Mouse (Mus musculus): ENCODE results near the gene Kank3. TPM values are rescaled to one million over a fixed set of nuclear protein-coding genes. Genes with fewer than 3 reads are reported as not detected.
"Not testable (repeated sequence)": the region's sequence is repeated elsewhere in the genome, so short reads cannot be mapped to it uniquely, and the experiment has no call there.

Kank3 gene
- total and polyA plus RNA-seq, 2 experiments from 2014 or later: 46.1 to 68.7 TPM

- WGBS: 82% methylated on average over 6 of the region's 6 CpGs
- Histone ChIP-seq H3K9me3 (replicated peaks; ENCODE audit: control insufficient read depth, low read length) (no peaks in the 10 kb centered on the region), H3K4me3 (ENCODE audit: low read depth, low read length) (no peak overlapping the region), H3K9ac (replicated peaks; ENCODE audit: low read depth, low read length) (no peak overlapping the region), H3K27me3 (ENCODE audit: control insufficient read depth, insufficient read depth, low read length) (0 out of 2 replicates have a peak, but pooled peaks cover 5% of the 10 kb centered on the region), H3K36me3 (replicated peaks; ENCODE audit: control insufficient read depth, insufficient read depth, low read length) (peaks cover 16% of the 10 kb centered on the region), H3K4me2 (ENCODE audit: low read depth, low read length) (no peak overlapping the region), H3K27ac (ENCODE audit: low read depth) (no peak overlapping the region), H3K4me1 (ENCODE audit: control insufficient read depth, insufficient read depth) (peaks cover 9% of the 10 kb centered on the region; the same call in 1 of the 2 replicates)
- TF ChIP-seq CTCF (IDR thresholded peaks at IDR 0.05; ENCODE audit: low read depth) (no peak), EP300 (IDR thresholded peaks at IDR 0.05; ENCODE audit: low read depth) (no peak)
- ATAC-seq (ENCODE audit: insufficient read depth, low read depth) (no peak), DNase-seq (ENCODE audit: low spot score) (no peak)
Observed at GRCm38 (mm10) chr17:33815399-33815798, 5.1 kb downstream of the Kank3 start.

DNA sequence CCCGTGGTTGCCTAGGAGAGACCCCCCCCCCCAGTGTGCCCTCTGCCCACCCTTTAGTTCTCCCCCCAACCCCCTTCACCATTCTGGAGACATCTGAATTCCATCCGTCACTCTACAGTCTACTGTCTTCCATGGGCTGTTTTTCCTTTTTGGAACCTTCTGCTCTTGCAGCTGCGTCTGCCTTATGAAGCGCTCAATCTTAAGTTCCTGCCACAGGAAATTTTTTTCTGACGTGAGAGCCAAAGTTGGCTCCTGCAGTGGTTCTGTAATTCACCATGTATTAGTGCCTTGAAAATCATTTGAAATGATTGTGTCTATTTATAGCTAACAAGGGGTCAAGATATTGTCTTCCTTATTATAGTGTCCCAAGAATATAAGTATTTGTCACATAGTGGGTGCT, 6.3 kb downstream of the Kank3 start:
- Histone ChIP-seq H3K4me2 (ENCODE audit: low read depth, low read length) (peak overlapping the region; percentile 79), H3K9me3 (replicated peaks; ENCODE audit: control insufficient read depth, low read length) (no peaks in the 10 kb centered on the region), H3K4me3 (ENCODE audit: low read depth, low read length) (peak overlapping the region; percentile 53; the same call in 1 of the 2 replicates), H3K36me3 (replicated peaks; ENCODE audit: control insufficient read depth, insufficient read depth, low read length) (peaks cover 28% of the 10 kb centered on the region), H3K9ac (replicated peaks; ENCODE audit: low read depth, low read length) (peak overlapping the region; percentile 58; the same call in 1 of the 2 replicates), H3K27ac (ENCODE audit: low read depth) (peak overlapping the region; percentile 79), H3K27me3 (ENCODE audit: control insufficient read depth, insufficient read depth, low read length) (0 out of 2 replicates have a peak, but pooled peaks cover 5% of the 10 kb centered on the region), H3K4me1 (ENCODE audit: control insufficient read depth, insufficient read depth) (peaks cover 9% of the 10 kb centered on the region; the same call in 1 of the 2 replicates)
- 64% methylated on average over 5 of the region's 5 CpGs for WGBS
- TF ChIP-seq EP300 (IDR thresholded peaks at IDR 0.05; ENCODE audit: low read depth) (no peak), CTCF (IDR thresholded peaks at IDR 0.05; ENCODE audit: low read depth) (no peak)
- ATAC-seq (ENCODE audit: insufficient read depth, low read depth) (no peak), DNase-seq (ENCODE audit: low spot score) (no peak)

GRCm38 (mm10) chr17:33817184-33817968, 7.1 kb downstream of the Kank3 start:
- DNase-seq (ENCODE audit: low spot score): peak; percentile 92

GRCm38 (mm10) chr17:33817969-33818643, 7.8 kb downstream of the Kank3 start:
- H3K9ac ChIP-seq (replicated peaks; ENCODE audit: low read depth, low read length): peak overlapping the region; percentile 58
- peak overlapping the region; percentile 53 for H3K4me3 ChIP-seq (ENCODE audit: low read depth, low read length)
- H3K27ac ChIP-seq (ENCODE audit: low read depth): peak overlapping the region; percentile 79
- no peaks in the 10 kb centered on the region for H3K9me3 ChIP-seq (replicated peaks; ENCODE audit: control insufficient read depth, low read length)
- TF ChIP-seq EP300 (IDR thresholded peaks at IDR 0.05; ENCODE audit: low read depth): no peak
- no peak for TF ChIP-seq CTCF (IDR thresholded peaks at IDR 0.05; ENCODE audit: low read depth)
- no peaks in the 10 kb centered on the region for H3K27me3 ChIP-seq (ENCODE audit: control insufficient read depth, insufficient read depth, low read length)
- ATAC-seq (ENCODE audit: insufficient read depth, low read depth) (peak; percentile 13), DNase-seq (ENCODE audit: low spot score) (no peak)
- 22% methylated on average over 33 of the region's 33 CpGs for WGBS
- H3K4me2 ChIP-seq (ENCODE audit: low read depth, low read length): peak overlapping the region; percentile 79
- peaks cover 40% of the 10 kb centered on the region for H3K36me3 ChIP-seq (replicated peaks; ENCODE audit: control insufficient read depth, insufficient read depth, low read length)
- peaks cover 10% of the 10 kb centered on the region; the same call in 1 of the 2 replicates for H3K4me1 ChIP-seq (ENCODE audit: control insufficient read depth, insufficient read depth)

More at GRCm38 (mm10) chr17:33817184-33817968, 7.1 kb downstream of the Kank3 start:
- H3K27me3 ChIP-seq (ENCODE audit: control insufficient read depth, insufficient read depth, low read length): 0 out of 2 replicates have a peak, but pooled peaks cover 4% of the 10 kb centered on the region
- 2% methylated on average over 87 of the region's 89 CpGs for WGBS
- H3K4me2 ChIP-seq (ENCODE audit: low read depth, low read length): peak overlapping the region; percentile 79
- peak overlapping the region; percentile 58 for H3K9ac ChIP-seq (replicated peaks; ENCODE audit: low read depth, low read length)
- TF ChIP-seq CTCF (IDR thresholded peaks at IDR 0.05; ENCODE audit: low read depth) (no peak), EP300 (IDR thresholded peaks at IDR 0.05; ENCODE audit: low read depth) (no peak)
- H3K4me1 ChIP-seq (ENCODE audit: control insufficient read depth, insufficient read depth): peaks cover 9% of the 10 kb centered on the region; the same call in 1 of the 2 replicates
- H3K27ac ChIP-seq (ENCODE audit: low read depth): peak overlapping the region; percentile 79
- no peaks in the 10 kb centered on the region for H3K9me3 ChIP-seq (replicated peaks; ENCODE audit: control insufficient read depth, low read length)
- ATAC-seq (ENCODE audit: insufficient read depth, low read depth): peak; percentile 95
- H3K4me3 ChIP-seq (ENCODE audit: low read depth, low read length): peak overlapping the region; percentile 53
- peaks cover 36% of the 10 kb centered on the region for H3K36me3 ChIP-seq (replicated peaks; ENCODE audit: control insufficient read depth, insufficient read depth, low read length)

- no peak overlapping the region for H3K4me3 ChIP-seq (ENCODE audit: low read depth, low read length)
- WGBS: 77% methylated on average over 1 of the region's 1 CpGs
- no peaks in the 10 kb centered on the region for H3K27me3 ChIP-seq (ENCODE audit: control insufficient read depth, insufficient read depth, low read length)
- no peak overlapping the region for H3K9ac ChIP-seq (replicated peaks; ENCODE audit: low read depth, low read length)
- ATAC-seq (ENCODE audit: insufficient read depth, low read depth): no peak
- TF ChIP-seq CTCF (IDR thresholded peaks at IDR 0.05; ENCODE audit: low read depth): peak; percentile 33
- no peak for TF ChIP-seq EP300 (IDR thresholded peaks at IDR 0.05; ENCODE audit: low read depth)
- peaks cover 13% of the 10 kb centered on the region for H3K4me1 ChIP-seq (ENCODE audit: control insufficient read depth, insufficient read depth)
- no peaks in the 10 kb centered on the region for H3K9me3 ChIP-seq (replicated peaks; ENCODE audit: control insufficient read depth, low read length)
- no peak overlapping the region for H3K27ac ChIP-seq (ENCODE audit: low read depth)
- H3K4me2 ChIP-seq (ENCODE audit: low read depth, low read length): no peak overlapping the region
- peaks cover 40% of the 10 kb centered on the region for H3K36me3 ChIP-seq (replicated peaks; ENCODE audit: control insufficient read depth, insufficient read depth, low read length)
- DNase-seq (ENCODE audit: low spot score): no peak
Observed at GRCm38 (mm10) chr17:33822436-33822959, 12.2 kb downstream of the Kank3 start.

- Histone ChIP-seq H3K27ac (ENCODE audit: low read depth) (peak overlapping the region; percentile 64; the same call in 1 of the 2 replicates), H3K9ac (replicated peaks; ENCODE audit: low read depth, low read length) (peak overlapping the region; percentile 70)
- ATAC-seq (ENCODE audit: insufficient read depth, low read depth): not testable (repeated sequence)
Observed at GRCm38 (mm10) chr17:33823171-33823570, 12.9 kb downstream of the Kank3 start.

More at GRCm38 (mm10) chr17:33823171-33823570, 12.9 kb downstream of the Kank3 start:
- Histone ChIP-seq H3K4me2 (ENCODE audit: low read depth, low read length) (peak overlapping the region; percentile 82), H3K4me1 (ENCODE audit: control insufficient read depth, insufficient read depth) (peaks cover 11% of the 10 kb centered on the region), H3K4me3 (ENCODE audit: low read depth, low read length) (peak overlapping the region; percentile 77), H3K36me3 (replicated peaks; ENCODE audit: control insufficient read depth, insufficient read depth, low read length) (peaks cover 40% of the 10 kb centered on the region)
- not testable (repeated sequence) for DNase-seq (ENCODE audit: low spot score); H3K27me3 ChIP-seq (ENCODE audit: control insufficient read depth, insufficient read depth, low read length); H3K9me3 ChIP-seq (replicated peaks; ENCODE audit: control insufficient read depth, low read length)
- 72% methylated on average over 8 of the region's 8 CpGs for WGBS

Data from heart, postnatal 0 days (tissue).